In genomic region chr6:3620428-3621387, GRCm38 (mm10) we compare ENCODE assay signal across 8 mouse cellular contexts.
A peak's percentile ranks its signal among the peaks of the same experiment; 100 is the strongest.
DNase-seq lines count a peak whose midpoint lies in the region; ATAC-seq and TF ChIP-seq lines count a peak whose summit lies in the region.
"Not testable (repeated sequence)": the region's sequence is repeated elsewhere in the genome, so short reads cannot be mapped to it uniquely, and the experiment has no call there.

No protein-coding gene starts in this region.

- H3K4me3 ChIP-seq in CH12.LX (replicated peaks in 1 of 3; ENCODE audit: low read depth in 2 of 3, low read length in 2 of 3, poor library complexity in 1 of 3) = peak overlapping the region in 2 of 3 experiments; percentile 47 to 52
- H3K4me3 ChIP-seq in erythroblast, embryonic 14.5 days (replicated peaks) = peak overlapping the region; percentile 45
- peak overlapping the region; percentile 37 for H3K4me3 ChIP-seq in heart, embryonic 13.5 days
- H3K4me3 ChIP-seq in limb, embryonic 13.5 days; midbrain, embryonic 10.5 days: not testable (repeated sequence)

- not testable (repeated sequence) for H3K27ac ChIP-seq in CH12.LX (ENCODE audit: insufficient read depth, low read depth); heart, embryonic 13.5 days (replicated peaks); limb, embryonic 13.5 days; midbrain, embryonic 10.5 days (replicated peaks)

- peak overlapping the region; percentile 48; the same call in 1 of the 2 replicates for H3K9ac ChIP-seq in CH12.LX (ENCODE audit: insufficient read depth, low read depth)
- H3K9ac ChIP-seq in heart, embryonic 13.5 days = peak overlapping the region; percentile 37; the same call in 1 of the 2 replicates
- H3K9ac ChIP-seq in limb, embryonic 13.5 days = not testable (repeated sequence)

- not testable (repeated sequence) for TF ChIP-seq RAD21 in CH12.LX (IDR thresholded peaks at IDR 0.05; ENCODE audit: low read depth, low read length)

- not testable (repeated sequence) for TF ChIP-seq EP300 in CH12.LX (IDR thresholded peaks at IDR 0.05; ENCODE audit: low read length)

- not testable (repeated sequence) for TF ChIP-seq POLR2A in CH12.LX (IDR thresholded peaks at IDR 0.05; ENCODE audit: low read depth, low read length)

- TF ChIP-seq CTCF in CH12.LX (conservative IDR thresholded peaks at IDR 0.05 in 1 of 2, IDR thresholded peaks at IDR 0.05 in 1 of 2; ENCODE audit: low read depth in 2 of 2, low read length in 2 of 2) = peak; percentile 24 to 42; a peak in 3 of 4 replicates

- not testable (repeated sequence) for ATAC-seq in heart, embryonic 13.5 days (ENCODE audit: extremely low read depth, insufficient number of reproducible peaks, low FRiP score, low TSS enrichment)
- ATAC-seq in limb, embryonic 13.5 days (ENCODE audit: low FRiP score, low read depth) = peak; percentile 66

- H3K4me2 ChIP-seq in CH12.LX (ENCODE audit: insufficient read depth, low read depth, poor library complexity, severe bottlenecking) = peak overlapping the region; percentile 79
- peak overlapping the region; percentile 63 for H3K4me2 ChIP-seq in heart, embryonic 13.5 days
- peak overlapping the region; percentile 16; the same call in 1 of the 2 replicates for H3K4me2 ChIP-seq in limb, embryonic 13.5 days (replicated peaks)

- 56% methylated on average over 11 of the region's 13 CpGs for WGBS in heart, embryonic 13.5 days
- WGBS in limb, embryonic 13.5 days = 59% methylated on average over 11 of the region's 13 CpGs
- WGBS in midbrain, embryonic 10.5 days = 64% methylated on average over 11 of the region's 13 CpGs

- H3K79me2 ChIP-seq in CH12.LX (replicated peaks; ENCODE audit: control insufficient read depth, extremely low read depth, insufficient read depth, poor library complexity, severe bottlenecking) = not testable (repeated sequence)

- peak; percentile 35 for DNase-seq in CH12.LX (ENCODE audit: extremely low read depth)
- peak; percentile 30 for DNase-seq in c-Kit-positive CD71-positive TER-119-positive erythroid progenitor cells, embryonic 14.5 days (ENCODE audit: low spot score)
- peak; percentile 16 to 42 for DNase-seq in kidney, adult 8-10 months
- peak; percentile 18 for DNase-seq in midbrain, embryonic 10.5 days (ENCODE audit: low spot score)
- DNase-seq in right cerebral cortex, postnatal 25 days = peak; percentile 31

- in situ Hi-C loops in CH12.LX (cut with MboI; ENCODE audit: low pct_ligation_motif_present, low pct_unique_long_range_greater_than_20kb, low sequenced_read_pairs) = not testable (repeated sequence)

- dilution Hi-C loops in CH12.LX (cut with MboI; ENCODE audit: extremely low pct_ligation_motif_present, extremely low pct_unique_long_range_greater_than_20kb, low sequenced_read_pairs) = not testable (repeated sequence)

- not testable (repeated sequence) for H3K36me3 ChIP-seq in CH12.LX (replicated peaks in 1 of 2; ENCODE audit: control insufficient read depth in 1 of 2, insufficient read depth in 1 of 2, low read length in 1 of 2); erythroblast, embryonic 14.5 days (ENCODE audit: control insufficient read depth); heart, embryonic 13.5 days; limb, embryonic 13.5 days; midbrain, embryonic 10.5 days

- not testable (repeated sequence) for H3K4me1 ChIP-seq in CH12.LX (ENCODE audit: control insufficient read depth in 1 of 2, insufficient read depth in 2 of 2); erythroblast, embryonic 14.5 days (ENCODE audit: control insufficient read depth); heart, embryonic 13.5 days; limb, embryonic 13.5 days; midbrain, embryonic 10.5 days

- H3K9me3 ChIP-seq in CH12.LX (replicated peaks; ENCODE audit: low read length); erythroblast, embryonic 14.5 days (ENCODE audit: control insufficient read depth, low read length); heart, embryonic 13.5 days; limb, embryonic 13.5 days; midbrain, embryonic 10.5 days (replicated peaks): not testable (repeated sequence)

- H3K27me3 ChIP-seq in CH12.LX (replicated peaks); erythroblast, embryonic 14.5 days (ENCODE audit: control insufficient read depth); heart, embryonic 13.5 days (replicated peaks); limb, embryonic 13.5 days; midbrain, embryonic 10.5 days (ENCODE audit: low read depth, poor library complexity, severe bottlenecking): not testable (repeated sequence)

TF ChIP-seq in CH12.LX, 34 proteins besides CTCF, POLR2A, EP300 and RAD21:
- peak; percentile 5 for TF ChIP-seq SMC3 (IDR thresholded peaks at IDR 0.05; ENCODE audit: low read depth, low read length)
TF ChIP-seq in CH12.LX: peak in this region for 1; not testable (repeated sequence) for 33.

Comparison
In these comparisons a context has a peak if more than half of its experiments do, and no peak if none do; other contexts are left out.
1. H3K4me2 ChIP-seq: peak in every context shown above with its lines; median percentile 79 in CH12.LX; 63 in heart, embryonic 13.5 days; 16 in limb, embryonic 13.5 days.